Comparison of ENCODE assay signal across 10 mouse cellular contexts in genomic region chr9:71660540-71660939, GRCm38 (mm10).
DNase-seq lines count a peak whose midpoint lies in the region; ATAC-seq lines count a peak whose summit lies in the region.
"Had no signal": no experiment of that assay in that cellular context is flagged by ENCODE, and none has a peak within 500 bp of the region (broad histone marks: within the 10 kb centered on the region; RNA-seq: fewer than 3 reads in every experiment).

No protein-coding gene starts in this region.

- H3K4me1 ChIP-seq in forebrain, embryonic 10.5 days: peaks cover 40% of the 10 kb centered on the region
- no peaks in the 10 kb centered on the region for H3K4me1 ChIP-seq in forebrain, embryonic 15.5 days
- no peaks in the 10 kb centered on the region for H3K4me1 ChIP-seq in midbrain, embryonic 11.5 days (ENCODE audit: control insufficient read depth, insufficient read depth, low read length)
- H3K4me1 ChIP-seq in midbrain, embryonic 15.5 days: no peaks in the 10 kb centered on the region
- peaks cover 20% of the 10 kb centered on the region for H3K4me1 ChIP-seq in intestine, embryonic 16.5 days (ENCODE audit: control insufficient read depth, insufficient read depth, low read length)
- peaks cover 17% of the 10 kb centered on the region; the same call in 1 of the 2 replicates for H3K4me1 ChIP-seq in stomach, embryonic 16.5 days (ENCODE audit: control insufficient read depth, insufficient read depth, low read length)

- H3K4me2 ChIP-seq in forebrain, embryonic 15.5 days (replicated peaks): no peak overlapping the region
- H3K4me2 ChIP-seq in midbrain, embryonic 11.5 days: no peak overlapping the region
- no peak overlapping the region for H3K4me2 ChIP-seq in midbrain, embryonic 15.5 days
- H3K4me2 ChIP-seq in intestine, embryonic 16.5 days (ENCODE audit: low read depth, low read length): 0 out of 2 replicates have a peak overlapping the region, but pooled peaks have one; percentile 9
- no peak overlapping the region for H3K4me2 ChIP-seq in stomach, embryonic 16.5 days (ENCODE audit: low read depth, low read length)

- H3K27me3 ChIP-seq in forebrain, embryonic 10.5 days (ENCODE audit: poor library complexity, severe bottlenecking): no peaks in the 10 kb centered on the region
- H3K27me3 ChIP-seq in forebrain, embryonic 15.5 days: no peaks in the 10 kb centered on the region
- no peaks in the 10 kb centered on the region for H3K27me3 ChIP-seq in midbrain, embryonic 11.5 days (ENCODE audit: control insufficient read depth, insufficient read depth, low read length)
- no peaks in the 10 kb centered on the region for H3K27me3 ChIP-seq in midbrain, embryonic 15.5 days (replicated peaks)
- no peaks in the 10 kb centered on the region for H3K27me3 ChIP-seq in intestine, embryonic 16.5 days (replicated peaks; ENCODE audit: control insufficient read depth, insufficient read depth, low read length)
- H3K27me3 ChIP-seq in stomach, embryonic 16.5 days (ENCODE audit: control insufficient read depth, insufficient read depth, low read length): no peaks in the 10 kb centered on the region

- H3K27ac ChIP-seq in forebrain, embryonic 10.5 days: peak overlapping the region; percentile 65
- H3K27ac ChIP-seq in forebrain, embryonic 15.5 days (replicated peaks): no peak overlapping the region
- H3K27ac ChIP-seq in midbrain, embryonic 11.5 days (ENCODE audit: low read depth, low read length): no peak overlapping the region
- H3K27ac ChIP-seq in midbrain, embryonic 15.5 days: no peak overlapping the region
- H3K27ac ChIP-seq in intestine, embryonic 16.5 days (ENCODE audit: low read length): no peak overlapping the region
- H3K27ac ChIP-seq in stomach, embryonic 16.5 days (ENCODE audit: low read length): peak overlapping the region; percentile 53

- no peak overlapping the region for H3K4me3 ChIP-seq in forebrain, embryonic 10.5 days
- H3K4me3 ChIP-seq in forebrain, embryonic 15.5 days: no peak overlapping the region
- H3K4me3 ChIP-seq in midbrain, embryonic 11.5 days (ENCODE audit: low read depth, low read length): no peak overlapping the region
- H3K4me3 ChIP-seq in midbrain, embryonic 15.5 days: no peak overlapping the region
- no peak overlapping the region for H3K4me3 ChIP-seq in intestine, embryonic 16.5 days (ENCODE audit: low read length)
- no peak overlapping the region for H3K4me3 ChIP-seq in stomach, embryonic 16.5 days (replicated peaks; ENCODE audit: low read length)
- H3K4me3 ChIP-seq: erythroblast, embryonic 14.5 days had no signal

- ATAC-seq in forebrain, embryonic 15.5 days (replicated peaks): no peak
- ATAC-seq in midbrain, embryonic 11.5 days (ENCODE audit: low FRiP score): peak; percentile 48; the same call in 1 of the 2 replicates
- no peak for ATAC-seq in midbrain, embryonic 15.5 days (replicated peaks)
- ATAC-seq in intestine, embryonic 16.5 days: peak; percentile 78
- ATAC-seq in stomach, embryonic 16.5 days (ENCODE audit: insufficient read depth, low FRiP score): peak; percentile 56; the same call in 1 of the 2 replicates
- no peak for ATAC-seq in frontal cortex, adult (ENCODE audit: low TSS enrichment)

- H3K9me3 ChIP-seq in forebrain, embryonic 10.5 days: no peaks in the 10 kb centered on the region; the same call in 1 of the 2 replicates
- H3K9me3 ChIP-seq in forebrain, embryonic 15.5 days: no peaks in the 10 kb centered on the region
- no peaks in the 10 kb centered on the region; the same call in 1 of the 2 replicates for H3K9me3 ChIP-seq in midbrain, embryonic 11.5 days (ENCODE audit: control insufficient read depth, low read length)
- H3K9me3 ChIP-seq in midbrain, embryonic 15.5 days: no peaks in the 10 kb centered on the region
- H3K9me3 ChIP-seq in intestine, embryonic 16.5 days (ENCODE audit: control insufficient read depth, low read length): no peaks in the 10 kb centered on the region
- no peaks in the 10 kb centered on the region for H3K9me3 ChIP-seq in stomach, embryonic 16.5 days (replicated peaks; ENCODE audit: control insufficient read depth, low read length)

- DNase-seq in forebrain, embryonic 10.5 days (ENCODE audit: extremely low spot score, low spot score): peak; percentile 24
- no peak for DNase-seq in midbrain, embryonic 11.5 days (ENCODE audit: low spot score, missing footprints)
- no peak for DNase-seq in thymus, postnatal 25 days
- DNase-seq: right cerebral cortex, postnatal 4 days had no signal

- no peaks in the 10 kb centered on the region for H3K36me3 ChIP-seq in forebrain, embryonic 10.5 days (replicated peaks)
- H3K36me3 ChIP-seq in forebrain, embryonic 15.5 days: no peaks in the 10 kb centered on the region
- H3K36me3 ChIP-seq in midbrain, embryonic 11.5 days (ENCODE audit: control insufficient read depth, insufficient read depth, low read length): no peaks in the 10 kb centered on the region
- no peaks in the 10 kb centered on the region for H3K36me3 ChIP-seq in midbrain, embryonic 15.5 days (replicated peaks)
- H3K36me3 ChIP-seq in intestine, embryonic 16.5 days (ENCODE audit: control insufficient read depth, insufficient read depth, low read length): no peaks in the 10 kb centered on the region
- H3K36me3 ChIP-seq in stomach, embryonic 16.5 days (ENCODE audit: control insufficient read depth, insufficient read depth, low read length): no peaks in the 10 kb centered on the region

- no peak overlapping the region for H3K9ac ChIP-seq in forebrain, embryonic 15.5 days (replicated peaks)
- no peak overlapping the region for H3K9ac ChIP-seq in midbrain, embryonic 11.5 days (ENCODE audit: low read length)
- no peak overlapping the region for H3K9ac ChIP-seq in midbrain, embryonic 15.5 days
- no peak overlapping the region for H3K9ac ChIP-seq in intestine, embryonic 16.5 days (ENCODE audit: low read depth, low read length)
- H3K9ac ChIP-seq in stomach, embryonic 16.5 days (ENCODE audit: low read length): no peak overlapping the region

- WGBS in forebrain, embryonic 10.5 days: 63% methylated on average over 9 of the region's 9 CpGs
- 73% methylated on average over 9 of the region's 9 CpGs for WGBS in forebrain, embryonic 15.5 days
- 62% methylated on average over 9 of the region's 9 CpGs for WGBS in midbrain, embryonic 11.5 days
- 50% methylated on average over 9 of the region's 9 CpGs for WGBS in midbrain, embryonic 15.5 days
- 21% methylated on average over 9 of the region's 9 CpGs for WGBS in intestine, embryonic 16.5 days
- 25% methylated on average over 9 of the region's 9 CpGs for WGBS in stomach, embryonic 16.5 days

Comparison
In these comparisons a context has a peak if more than half of its experiments do, and no peak if none do; other contexts are left out.
1. H3K27ac ChIP-seq: peak in forebrain, embryonic 10.5 days (single experiment) and stomach, embryonic 16.5 days (single experiment); none in forebrain, embryonic 15.5 days (single experiment), midbrain, embryonic 11.5 days (single experiment), midbrain, embryonic 15.5 days (single experiment) and intestine, embryonic 16.5 days (single experiment).
2. ATAC-seq: peak in midbrain, embryonic 11.5 days (single experiment), intestine, embryonic 16.5 days (single experiment) and stomach, embryonic 16.5 days (single experiment); none in forebrain, embryonic 15.5 days (single experiment), midbrain, embryonic 15.5 days (single experiment) and frontal cortex, adult (single experiment).